Mouse (Mus musculus): ENCODE data around the gene Abhd12b.

- no peak for TF ChIP-seq EP300 (optimal IDR thresholded peaks at IDR 0.05)
- TF ChIP-seq CTCF (IDR thresholded peaks at IDR 0.05; ENCODE audit: low read depth) = no peak
These were observed 30.3 kb downstream of the Abhd12b start for GRCm38 (mm10) chr12:70184173-70184783.

All from stomach, postnatal 0 days (tissue).